Mouse (Mus musculus) granulocyte monocyte progenitor cell, adult 5-6 weeks (primary cell): ENCODE results near the gene Gm18336. TPM values are rescaled to one million over a fixed set of nuclear protein-coding genes. Genes with fewer than 3 reads are reported as not detected.
"Not testable (repeated sequence)": the region's sequence is repeated elsewhere in the genome, so short reads cannot be mapped to it uniquely, and the experiment has no call there.

ENCODE experiments used
- ATAC-seq: replicated peaks from 2 replicates; pipeline ENCODE4 v1.8.0; 2016; ENCODE audit warnings: mild to moderate bottlenecking, moderate TSS enrichment, inconsistent platforms; ENCODE audit not compliant: poor library complexity, severe bottlenecking
- total RNA-seq, 2 experiments: library from RNA; stranded (forward) in 1 of 2; stranded (reverse) in 1 of 2; fragments of 200-712, 200-1000 nt in 1 of 2; fragments of >200 nt in 1 of 2; fragmentation: Nextera tagmentation in 1 of 2; gene quantifications; 2 replicates each; pipeline ENCODE4 v1.2.3; 2014 to 2017

Gene Gm18336
- total RNA-seq (2014; fragmentation: Nextera tagmentation) (not detected in 2 replicates), total RNA-seq (2017) (not detected in 2 replicates)

- ATAC-seq: not testable (repeated sequence)
These were observed at the start of gene Gm18336 for GRCm38 (mm10) chrX:73398636-73399035. Gene Gm18336, minus strand, starts transcription at chrX:73398736.

- no peak for ATAC-seq
These were observed 42.9 kb upstream of the Gm18336 start for GRCm38 (mm10) chrX:73441428-73441827.

DNA sequence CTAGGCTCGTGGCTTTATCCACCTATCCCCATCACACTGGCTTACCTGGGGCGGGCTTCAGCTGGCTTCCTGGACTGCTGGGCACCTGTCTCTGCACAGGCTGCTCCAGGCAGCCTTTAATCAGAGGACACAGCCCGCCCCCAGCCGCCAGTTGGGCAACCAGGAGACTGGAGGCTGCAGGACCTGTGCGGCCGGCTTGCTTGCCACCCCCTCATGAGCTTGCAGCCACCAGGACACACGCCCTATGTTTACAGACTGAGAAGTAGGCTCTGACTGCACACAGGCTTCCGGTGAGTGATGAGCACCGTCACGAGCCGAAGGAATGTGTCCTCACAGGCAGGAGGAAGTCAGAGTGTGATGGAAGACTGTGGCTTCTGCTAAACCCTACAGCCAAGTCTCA is 36.7 kb upstream of the Gm18336 start, which contains the start of gene Trex2:
Trex2 (minus strand) TSS at position 93 of the 400 bp plus-strand sequence.
- no peak for ATAC-seq

GRCm38 (mm10) chrX:73432850-73433249 is 34.3 kb upstream of the Gm18336 start:
- no peak for ATAC-seq

DNA sequence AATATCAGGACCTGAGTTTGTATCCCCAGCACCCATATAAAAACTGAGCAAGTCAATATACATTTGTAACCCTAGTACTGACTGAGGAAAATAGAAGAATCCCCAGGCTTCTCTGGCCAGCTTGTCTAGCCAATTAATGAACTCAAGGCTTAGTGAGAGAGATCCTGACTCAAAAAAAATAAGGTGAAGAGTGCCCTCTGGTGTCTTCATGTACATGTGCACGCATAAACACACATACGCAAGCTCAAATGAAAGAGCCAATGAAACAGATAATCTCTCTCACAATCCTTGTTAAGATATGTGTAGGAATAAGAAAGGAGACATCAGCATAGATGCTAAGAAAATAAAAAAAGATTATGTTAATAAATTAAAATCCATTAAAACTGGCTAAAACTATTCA is 31.5 kb upstream of the Gm18336 start:
- ATAC-seq: peak; percentile 55

DNA sequence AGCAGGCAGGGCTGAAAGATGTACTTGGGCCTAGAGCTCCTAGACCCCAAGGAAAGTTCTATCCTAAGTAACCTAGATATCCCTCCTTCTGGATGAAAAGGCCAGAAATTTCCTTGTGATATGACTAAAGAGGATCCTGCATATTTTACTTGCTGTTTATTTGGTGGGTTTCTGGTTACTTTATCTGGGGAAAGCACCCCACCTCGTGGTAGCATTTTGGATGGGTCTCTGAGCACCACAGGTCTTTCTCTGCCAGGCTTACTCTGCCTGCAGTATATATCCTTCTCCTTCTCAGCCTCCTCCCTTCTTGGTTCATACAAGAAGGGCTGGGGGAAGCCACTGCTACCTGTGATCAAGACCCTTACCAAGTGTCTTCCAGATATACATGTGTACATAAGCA is 14.2 kb upstream of the Gm18336 start:
- no peak for ATAC-seq

- ATAC-seq: peak; percentile 90
These were observed 12.5 kb upstream of the Gm18336 start, which contains the start of gene Zfp92 for GRCm38 (mm10) chrX:73410880-73411517. Gene Zfp92, plus strand, starts transcription at chrX:73411096.

- ATAC-seq: no peak
These were observed 3.1 kb upstream of the Gm18336 start for GRCm38 (mm10) chrX:73401616-73402015.

GRCm38 (mm10) chrX:73400951-73401350 is 2.4 kb upstream of the Gm18336 start:
- ATAC-seq: no peak

DNA sequence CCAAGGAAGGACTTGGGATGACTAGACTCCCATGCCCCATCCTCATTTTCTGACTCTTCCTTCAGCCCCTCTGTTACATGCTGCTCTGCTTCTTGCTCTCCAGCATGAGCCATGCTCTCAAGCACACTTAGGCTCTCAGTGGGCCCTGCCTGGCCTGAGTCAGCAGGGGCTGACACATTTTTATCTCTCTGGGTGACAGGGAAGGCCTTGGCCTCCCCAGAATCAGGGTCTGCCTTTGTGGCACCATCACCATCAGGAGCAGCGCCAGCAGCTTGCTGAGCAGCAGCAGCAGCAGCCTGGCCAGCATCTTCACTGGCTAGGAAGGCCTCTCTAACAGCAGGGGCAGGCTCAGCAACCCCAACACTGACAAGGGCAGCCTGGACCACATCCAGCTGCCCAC is 2.1 kb downstream of the Gm18336 start:
- no peak for ATAC-seq

GRCm38 (mm10) chrX:73391481-73391880 is 7.1 kb downstream of the Gm18336 start:
- no peak for ATAC-seq

- no peak for ATAC-seq
These were observed 13.6 kb downstream of the Gm18336 start for GRCm38 (mm10) chrX:73384924-73385323.

GRCm38 (mm10) chrX:73384419-73384818 is 14.1 kb downstream of the Gm18336 start:
- ATAC-seq: no peak

DNA sequence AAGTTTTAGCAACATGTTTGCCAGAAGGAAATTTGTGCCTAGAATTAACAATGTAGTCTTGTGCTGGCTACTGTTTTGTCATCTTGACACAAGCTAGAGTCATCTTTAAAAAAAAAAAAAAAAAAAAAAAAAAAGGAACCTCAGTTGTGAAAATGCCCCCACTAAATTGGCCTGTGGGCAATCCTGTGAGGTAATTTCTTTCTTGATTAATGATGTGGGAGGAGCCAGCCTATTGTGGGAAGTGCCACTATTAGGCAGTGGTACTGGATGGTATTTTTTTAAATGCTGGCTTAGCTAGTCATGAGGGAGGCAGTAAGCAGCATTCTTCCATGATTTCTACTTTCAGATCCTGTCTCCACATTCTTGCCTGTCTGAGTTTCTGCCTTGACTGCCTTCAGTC is 35.2 kb downstream of the Gm18336 start:
- peak; percentile 98 for ATAC-seq

- peak; percentile 57 for ATAC-seq
These were observed 41.8 kb downstream of the Gm18336 start for GRCm38 (mm10) chrX:73356719-73357118.

- ATAC-seq: peak; percentile 90
These were observed 42.4 kb downstream of the Gm18336 start for GRCm38 (mm10) chrX:73356163-73356562.

Other genes starting within 250 kb of the Gm18336 start
- not detected in 2 replicates for gene Xlr5b, start 249.9 kb downstream of the Gm18336 start, total RNA-seq (2014; fragmentation: Nextera tagmentation)
- gene Xlr5b, start 249.9 kb downstream of the Gm18336 start, total RNA-seq (2017): not detected in 2 replicates
- not detected in 2 replicates for gene DXBay18, start 249.3 kb downstream of the Gm18336 start, total RNA-seq (2014; fragmentation: Nextera tagmentation)
- gene DXBay18, start 249.3 kb downstream of the Gm18336 start, total RNA-seq (2017): not detected in 2 replicates
- gene Spin2d, start 221.7 kb downstream of the Gm18336 start, total RNA-seq (2014; fragmentation: Nextera tagmentation): not detected in 2 replicates
- gene Spin2d, start 221.7 kb downstream of the Gm18336 start, total RNA-seq (2017): 1.6 TPM in 1 of 2 replicates, not detected in the other
- 1.3 and 16.8 TPM in 2 replicates for gene Xlr3b, start 206.5 kb downstream of the Gm18336 start, total RNA-seq (2014; fragmentation: Nextera tagmentation)
- 7.8 and 7.9 TPM in 2 replicates for gene Xlr3b, start 206.5 kb downstream of the Gm18336 start, total RNA-seq (2017)
- gene Xlr4b, start 184.4 kb downstream of the Gm18336 start, total RNA-seq (2014; fragmentation: Nextera tagmentation): 17.1 and 17.2 TPM in 2 replicates
- 13.2 and 15.7 TPM in 2 replicates for gene Xlr4b, start 184.4 kb downstream of the Gm18336 start, total RNA-seq (2017)
- 2.3 and 5.9 TPM in 2 replicates for gene F8a, start 170.4 kb downstream of the Gm18336 start, total RNA-seq (2014; fragmentation: Nextera tagmentation)
- gene F8a, start 170.4 kb downstream of the Gm18336 start, total RNA-seq (2017): 3.9 and 4.2 TPM in 2 replicates
- gene Xlr4c, start 155.6 kb downstream of the Gm18336 start, total RNA-seq (2014; fragmentation: Nextera tagmentation): 2.9 and 13.5 TPM in 2 replicates
- gene Xlr4c, start 155.6 kb downstream of the Gm18336 start, total RNA-seq (2017): 5.9 and 8.6 TPM in 2 replicates
- not detected in 2 replicates for gene Xlr3c, start 133.3 kb downstream of the Gm18336 start, total RNA-seq (2014; fragmentation: Nextera tagmentation)
- not detected in 2 replicates for gene Xlr3c, start 133.3 kb downstream of the Gm18336 start, total RNA-seq (2017)
- not detected in 2 replicates for gene Xlr5a, start 105.8 kb downstream of the Gm18336 start, total RNA-seq (2014; fragmentation: Nextera tagmentation)
- not detected in 2 replicates for gene Xlr5a, start 105.8 kb downstream of the Gm18336 start, total RNA-seq (2017)
- gene Xlr5c, start 105.8 kb downstream of the Gm18336 start, total RNA-seq (2014; fragmentation: Nextera tagmentation): not detected in 2 replicates
- not detected in 2 replicates for gene Xlr5c, start 105.8 kb downstream of the Gm18336 start, total RNA-seq (2017)
- gene Gm45015, start 61.9 kb downstream of the Gm18336 start, total RNA-seq (2014; fragmentation: Nextera tagmentation): not detected in 2 replicates
- not detected in 2 replicates for gene Gm45015, start 61.9 kb downstream of the Gm18336 start, total RNA-seq (2017)
- 8.5 and 11.9 TPM in 2 replicates for gene Zfp275, start 56.1 kb downstream of the Gm18336 start, total RNA-seq (2014; fragmentation: Nextera tagmentation)
- gene Zfp275, start 56.1 kb downstream of the Gm18336 start, total RNA-seq (2017): 7.9 and 8.1 TPM in 2 replicates
- not detected in 2 replicates for gene Zfp92, start 12.4 kb upstream of the Gm18336 start, total RNA-seq (2014; fragmentation: Nextera tagmentation)
- not detected in 2 replicates for gene Zfp92, start 12.4 kb upstream of the Gm18336 start, total RNA-seq (2017)
- gene Trex2, start 36.6 kb upstream of the Gm18336 start, total RNA-seq (2014; fragmentation: Nextera tagmentation): not detected in 2 replicates
- gene Trex2, start 36.6 kb upstream of the Gm18336 start, total RNA-seq (2017): not detected in 2 replicates
- gene Haus7, start 60.3 kb upstream of the Gm18336 start, total RNA-seq (2014; fragmentation: Nextera tagmentation): 24.2 and 29.1 TPM in 2 replicates
- gene Haus7, start 60.3 kb upstream of the Gm18336 start, total RNA-seq (2017): 51.8 and 70.7 TPM in 2 replicates
- gene Bgn, start 84.9 kb upstream of the Gm18336 start, total RNA-seq (2014; fragmentation: Nextera tagmentation): not detected in 2 replicates
- not detected in 2 replicates for gene Bgn, start 84.9 kb upstream of the Gm18336 start, total RNA-seq (2017)
- not detected in 2 replicates for gene Atp2b3, start 104.3 kb upstream of the Gm18336 start, total RNA-seq (2014; fragmentation: Nextera tagmentation)
- gene Atp2b3, start 104.3 kb upstream of the Gm18336 start, total RNA-seq (2017): not detected in 2 replicates
- 0.26 and 0.41 TPM in 2 replicates for gene Dusp9, start 240.7 kb upstream of the Gm18336 start, total RNA-seq (2014; fragmentation: Nextera tagmentation)
- 0.30 and 0.88 TPM in 2 replicates for gene Dusp9, start 240.7 kb upstream of the Gm18336 start, total RNA-seq (2017)